Mouse (Mus musculus) stomach, embryonic 14.5 days (tissue): ENCODE measurements around the gene Ift172. TPM values are rescaled to one million over a fixed set of nuclear protein-coding genes. Genes with fewer than 3 reads are reported as not detected.

ENCODE experiments used
- ATAC-seq: fragments of 200-750 bp; cut with Nextera tagmentation; 2 replicates; pipeline ENCODE4 v1.8.0; 2017; ENCODE audit warnings: low read depth, moderate TSS enrichment; ENCODE audit not compliant: insufficient number of reproducible peaks, insufficient read depth, low FRiP score
- H3K27ac ChIP-seq: fragments of 300-500 bp; sonication (generic); 2 replicates; pipeline ENCODE4 v1.5.1; 2014; ENCODE audit warnings: mild to moderate bottlenecking, low read length, moderate library complexity, mixed read lengths
- H3K27me3 ChIP-seq: fragments of 300-500 bp; sonication (generic); 2 replicates; pipeline ENCODE4 v1.6.1; 2014; ENCODE audit warnings: low read length, control low read depth, mixed read lengths; ENCODE audit not compliant: control insufficient read depth, insufficient read depth
- H3K36me3 ChIP-seq: fragments of 300-500 bp; sonication (generic); 2 replicates; pipeline ENCODE4 v1.6.1; 2014; ENCODE audit warnings: mild to moderate bottlenecking, control low read depth, low read length, moderate library complexity, mixed read lengths; ENCODE audit not compliant: control insufficient read depth, insufficient read depth
- H3K4me1 ChIP-seq: fragments of 300-500 bp; sonication (generic); 2 replicates; pipeline ENCODE4 v1.6.1; 2014; ENCODE audit warnings: low read length, control low read depth, mixed read lengths; ENCODE audit not compliant: control insufficient read depth, insufficient read depth
- H3K4me2 ChIP-seq: fragments of 300-500 bp; sonication (generic); replicated peaks from 2 replicates; pipeline ENCODE4 v1.6.1; 2014; ENCODE audit warnings: low read depth, low read length, control low read depth
- H3K4me3 ChIP-seq: fragments of 300-500 bp; sonication (generic); 2 replicates; pipeline ENCODE4 v1.5.1; 2014; ENCODE audit warnings: low read depth, low read length, control low read depth
- H3K9ac ChIP-seq: fragments of 300-500 bp; sonication (generic); replicated peaks from 2 replicates; pipeline ENCODE4 v1.6.1; 2014; ENCODE audit warnings: low read depth, mild to moderate bottlenecking, control low read depth, low read length, moderate library complexity, mixed read lengths
- H3K9me3 ChIP-seq: fragments of 300-500 bp; sonication (generic); 2 replicates; pipeline ENCODE4 v1.6.1; 2016; ENCODE audit warnings: low read depth, low read length, control low read depth; ENCODE audit not compliant: control insufficient read depth
- WGBS: fragments of 180-500 bp; shearing (Covaris S2); extraction: QIAGEN DNeasy Blood & Tissue Kit; methylation state at CpG from one replicate; pipeline ENCODE4 v1.1.7; 2014; 5-methylcytosine and 5-hydroxymethylcytosine counted together
- polyA plus RNA-seq: library from polyadenylated mRNA; unstranded; fragments of >200 nt; fragmentation: Nextera tagmentation; extraction: Ambion mirVana; gene quantifications from 2 replicates; pipeline ENCODE4 v1.2.1, GENCODE M21; 2014

Ift172 gene
- polyA plus RNA-seq, 1 experiment from 2014 or later: 35.5 TPM

DNA sequence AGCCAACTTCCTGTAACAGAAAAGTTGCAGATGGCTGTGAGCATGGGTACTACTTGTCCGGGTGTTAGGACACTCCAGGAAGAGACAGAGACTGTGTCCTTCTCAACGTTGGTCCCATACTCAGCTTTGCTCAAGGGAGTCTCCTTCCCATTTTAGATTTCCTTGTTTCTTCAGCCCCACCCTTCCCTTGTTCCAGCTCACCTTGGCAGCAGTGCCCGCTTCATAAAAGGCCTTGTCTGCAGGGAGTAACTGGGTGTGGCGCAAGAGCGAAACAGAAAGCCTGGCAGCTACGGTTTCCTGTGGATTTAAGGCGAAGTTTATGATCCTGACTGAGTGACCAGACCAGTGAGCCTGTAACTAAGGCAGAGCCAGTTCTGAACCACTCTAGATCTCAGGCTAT is 36.5 kb downstream of the Ift172 start:
- 69% methylated on average over 7 of the region's 7 CpGs for WGBS
- Histone ChIP-seq H3K27me3 (no peaks in the 10 kb centered on the region), H3K4me3 (no peak overlapping the region), H3K4me1 (peaks cover 9% of the 10 kb centered on the region; the same call in 1 of the 2 replicates), H3K9ac (no peak overlapping the region), H3K9me3 (no peaks in the 10 kb centered on the region), H3K36me3 (peaks cover 48% of the 10 kb centered on the region), H3K4me2 (no peak overlapping the region), H3K27ac (peak overlapping the region; percentile 62; the same call in 1 of the 2 replicates)
- peak; percentile 24; the same call in 1 of the 2 replicates for ATAC-seq

DNA sequence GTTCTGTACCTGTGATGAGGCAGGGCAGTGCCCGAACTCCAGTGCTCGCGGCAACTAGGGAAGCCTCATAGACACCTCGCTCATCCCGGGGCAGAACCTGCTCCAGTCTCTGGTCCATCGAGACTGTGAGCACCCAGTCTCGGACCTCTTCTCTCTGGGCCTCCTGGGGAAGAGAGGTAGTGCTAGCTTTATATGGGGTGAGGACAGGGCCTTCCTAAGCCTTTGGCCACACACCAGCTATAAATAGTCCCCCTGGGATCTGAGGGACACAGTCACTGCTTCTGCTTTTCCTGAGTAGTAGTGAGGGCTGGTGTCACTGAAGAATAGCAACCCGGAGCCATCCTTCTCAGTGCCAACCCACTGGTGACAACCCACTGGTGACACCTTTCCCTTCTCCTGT is 37.1 kb downstream of the Ift172 start:
- peaks cover 46% of the 10 kb centered on the region for H3K36me3 ChIP-seq
- no peaks in the 10 kb centered on the region for H3K9me3 ChIP-seq
- peak overlapping the region; percentile 62; the same call in 1 of the 2 replicates for H3K27ac ChIP-seq
- H3K4me2 ChIP-seq: 0 out of 2 replicates have a peak overlapping the region, but pooled peaks have one; percentile 44
- H3K27me3 ChIP-seq: no peaks in the 10 kb centered on the region
- H3K9ac ChIP-seq: no peak overlapping the region
- WGBS: 96% methylated on average over 8 of the region's 8 CpGs
- ATAC-seq: no peak
- peaks cover 9% of the 10 kb centered on the region; the same call in 1 of the 2 replicates for H3K4me1 ChIP-seq
- no peak overlapping the region for H3K4me3 ChIP-seq

DNA sequence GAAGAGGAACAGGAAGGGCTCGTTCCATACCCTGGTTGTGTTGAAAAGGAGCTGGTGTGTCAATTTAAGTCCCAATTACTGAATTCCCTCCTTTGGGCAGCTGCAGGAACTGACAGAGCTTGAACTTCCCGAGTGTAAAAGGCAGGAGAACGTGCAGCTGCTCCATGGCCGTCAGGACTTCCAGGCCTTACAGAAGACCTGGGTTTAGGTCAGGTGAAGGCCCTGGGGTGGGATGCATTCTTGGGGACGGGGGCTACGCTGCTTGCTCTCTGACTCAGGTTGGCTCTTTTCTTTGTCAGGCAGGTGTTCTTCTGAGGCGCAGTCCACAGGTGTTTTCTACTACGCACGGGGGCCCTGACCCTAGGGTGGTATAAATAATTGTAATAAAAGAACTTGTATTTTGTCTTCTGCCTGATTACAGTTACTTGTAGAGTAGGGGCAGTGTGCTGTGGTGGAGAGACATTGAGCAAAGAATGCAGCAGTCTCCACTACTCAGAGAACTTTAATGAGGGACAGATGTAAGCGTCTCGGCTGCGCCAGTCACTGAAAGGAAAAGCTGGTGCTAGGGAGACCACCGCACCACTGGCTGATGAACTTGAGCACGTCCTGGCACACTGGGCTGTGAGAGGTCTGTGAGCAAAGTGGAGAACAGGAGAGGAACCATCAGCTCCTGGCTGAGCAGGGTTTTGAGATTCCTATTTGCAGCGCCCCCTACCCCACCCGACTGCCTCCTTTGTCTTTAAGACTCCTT is 37.9 kb downstream of the Ift172 start:
- H3K27ac ChIP-seq: peak overlapping the region; percentile 11; the same call in 1 of the 2 replicates
- peaks cover 50% of the 10 kb centered on the region for H3K36me3 ChIP-seq
- ATAC-seq: no peak
- 71% methylated on average over 16 of the region's 16 CpGs for WGBS
- peak overlapping the region; percentile 35 for H3K4me3 ChIP-seq
- peaks cover 9% of the 10 kb centered on the region; the same call in 1 of the 2 replicates for H3K4me1 ChIP-seq
- peak overlapping the region; percentile 44 for H3K4me2 ChIP-seq
- H3K9ac ChIP-seq: no peak overlapping the region; the same call in 1 of the 2 replicates
- no peaks in the 10 kb centered on the region for H3K27me3 ChIP-seq
- no peaks in the 10 kb centered on the region for H3K9me3 ChIP-seq

DNA sequence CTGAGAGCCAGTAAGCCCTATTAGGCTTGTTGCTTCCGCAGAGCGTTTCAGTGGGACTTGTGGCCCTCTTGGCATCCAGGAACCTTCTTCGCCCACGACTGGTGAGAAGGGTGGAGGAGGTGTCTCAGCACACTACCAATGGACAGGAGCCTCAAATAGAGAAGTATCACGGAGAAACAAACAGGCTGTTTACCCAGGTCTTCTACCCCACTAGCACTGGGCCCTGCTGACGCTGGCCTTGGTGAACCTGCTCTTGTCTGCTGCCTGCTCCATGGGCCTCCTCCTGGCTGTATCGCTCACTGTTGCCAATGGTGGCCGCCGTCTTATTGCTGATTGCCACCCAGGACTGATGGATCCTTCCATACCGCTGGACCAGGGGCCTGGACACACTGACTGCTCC is 38.8 kb downstream of the Ift172 start:
- H3K9me3 ChIP-seq: no peaks in the 10 kb centered on the region
- H3K27me3 ChIP-seq: no peaks in the 10 kb centered on the region
- peaks cover 9% of the 10 kb centered on the region; the same call in 1 of the 2 replicates for H3K4me1 ChIP-seq
- peak; percentile 15; the same call in 1 of the 2 replicates for ATAC-seq
- peak overlapping the region; percentile 35 for H3K4me3 ChIP-seq
- peaks cover 56% of the 10 kb centered on the region for H3K36me3 ChIP-seq
- 39% methylated on average over 9 of the region's 10 CpGs for WGBS
- H3K4me2 ChIP-seq: peak overlapping the region; percentile 44
- H3K27ac ChIP-seq: peak overlapping the region; percentile 80
- H3K9ac ChIP-seq: peak overlapping the region; percentile 52

DNA sequence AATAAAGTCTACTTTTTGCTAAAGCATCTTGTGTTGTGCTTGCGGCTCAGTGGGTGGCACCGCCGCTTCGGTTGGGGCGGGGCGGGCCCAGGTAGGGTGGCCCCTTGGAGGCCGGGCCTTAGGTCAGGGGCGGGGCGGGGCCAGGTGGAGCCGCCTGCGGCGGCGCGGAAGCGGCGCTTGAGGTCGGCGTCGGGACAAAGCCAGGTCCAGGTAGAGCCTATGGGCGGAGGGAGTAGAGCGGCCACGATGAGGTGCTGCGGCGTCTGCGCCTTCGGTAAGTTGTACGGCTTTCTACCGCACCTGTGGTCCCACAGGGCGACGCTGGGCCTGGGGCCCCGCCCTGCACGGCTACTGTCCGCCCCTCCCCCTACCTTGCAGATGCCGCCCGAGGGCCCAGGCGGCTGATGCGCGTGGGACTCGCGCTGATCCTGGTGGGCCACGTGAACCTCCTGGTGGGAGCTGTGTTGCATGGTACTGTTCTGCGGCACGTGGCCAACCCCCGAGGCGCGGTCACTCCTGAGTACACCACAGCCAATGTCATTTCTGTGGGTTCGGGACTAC is 39.3 kb downstream of the Ift172 start, which contains the start of gene Krtcap3:
Gene Krtcap3, plus strand, starts transcription at position 151 of the 561 bp plus-strand sequence.
- no peaks in the 10 kb centered on the region for H3K27me3 ChIP-seq
- peak within 1 kb of the TSS; percentile 52 for H3K9ac ChIP-seq
- H3K4me3 ChIP-seq: peak within 1 kb of the TSS; percentile 35
- H3K9me3 ChIP-seq: no peaks in the 10 kb centered on the region
- WGBS: 14% methylated on average over 40 of the region's 47 CpGs
- H3K4me2 ChIP-seq: peak within 1 kb of the TSS; percentile 44
- peaks cover 58% of the 10 kb centered on the region for H3K36me3 ChIP-seq
- H3K4me1 ChIP-seq: peaks cover 9% of the 10 kb centered on the region; the same call in 1 of the 2 replicates
- peak within 1 kb of the TSS; percentile 80 for H3K27ac ChIP-seq
- ATAC-seq: peak; percentile 88

DNA sequence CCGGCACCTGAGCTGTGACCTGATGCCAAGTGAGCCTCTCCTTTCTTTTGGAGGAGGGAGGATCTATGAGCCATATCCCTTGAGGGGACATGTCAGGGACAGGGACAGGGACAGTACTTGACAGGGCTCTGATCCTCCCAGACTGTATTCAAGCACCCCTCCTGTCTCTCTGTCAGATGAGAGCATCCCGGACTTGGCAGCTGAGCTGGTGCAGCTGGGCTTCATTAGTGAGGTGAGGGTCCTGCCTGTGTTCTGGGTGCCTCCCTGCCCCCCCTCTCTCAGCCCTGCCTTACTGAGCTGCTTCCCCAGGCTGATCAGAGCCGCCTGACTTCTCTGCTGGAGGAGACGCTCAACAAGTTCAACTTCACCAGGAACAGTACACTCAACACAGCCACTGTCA is 40.2 kb downstream of the Ift172 start:
- no peak overlapping the region for H3K27ac ChIP-seq
- peaks cover 63% of the 10 kb centered on the region for H3K36me3 ChIP-seq
- no peak overlapping the region for H3K4me2 ChIP-seq
- no peak for ATAC-seq
- WGBS: 57% methylated on average over 4 of the region's 4 CpGs
- no peaks in the 10 kb centered on the region for H3K27me3 ChIP-seq
- no peak overlapping the region for H3K9ac ChIP-seq
- no peaks in the 10 kb centered on the region for H3K9me3 ChIP-seq
- peaks cover 9% of the 10 kb centered on the region; the same call in 1 of the 2 replicates for H3K4me1 ChIP-seq
- no peak overlapping the region for H3K4me3 ChIP-seq

DNA sequence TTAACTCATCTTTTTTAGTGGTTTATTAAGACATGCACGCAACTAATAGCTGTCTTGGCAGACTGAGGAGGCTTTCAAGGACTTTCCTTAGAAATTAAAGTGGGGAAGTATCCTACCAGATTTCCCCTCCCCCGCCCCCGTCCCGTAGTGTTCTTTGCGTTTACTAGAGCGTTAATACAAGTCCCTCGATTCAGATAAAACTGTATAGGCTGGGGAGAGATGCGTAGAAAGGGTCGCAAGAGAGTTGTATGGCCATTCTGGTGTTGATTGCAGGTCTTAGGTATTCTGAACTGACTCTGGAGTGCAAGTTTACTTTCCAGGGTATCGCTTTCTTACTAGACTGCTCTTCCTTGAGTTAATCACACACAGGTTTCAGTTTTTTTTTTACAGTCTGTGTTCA is 48.7 kb downstream of the Ift172 start:
- H3K4me2 ChIP-seq: peak overlapping the region; percentile 71
- no peak overlapping the region for H3K27ac ChIP-seq
- H3K27me3 ChIP-seq: no peaks in the 10 kb centered on the region
- no peaks in the 10 kb centered on the region for H3K9me3 ChIP-seq
- peaks cover 36% of the 10 kb centered on the region for H3K36me3 ChIP-seq
- ATAC-seq: no peak
- H3K4me1 ChIP-seq: peaks cover 5% of the 10 kb centered on the region; the same call in 1 of the 2 replicates
- H3K9ac ChIP-seq: peak overlapping the region; percentile 0; the same call in 1 of the 2 replicates
- peak overlapping the region; percentile 91 for H3K4me3 ChIP-seq
- WGBS: 23% methylated on average over 10 of the region's 10 CpGs

DNA sequence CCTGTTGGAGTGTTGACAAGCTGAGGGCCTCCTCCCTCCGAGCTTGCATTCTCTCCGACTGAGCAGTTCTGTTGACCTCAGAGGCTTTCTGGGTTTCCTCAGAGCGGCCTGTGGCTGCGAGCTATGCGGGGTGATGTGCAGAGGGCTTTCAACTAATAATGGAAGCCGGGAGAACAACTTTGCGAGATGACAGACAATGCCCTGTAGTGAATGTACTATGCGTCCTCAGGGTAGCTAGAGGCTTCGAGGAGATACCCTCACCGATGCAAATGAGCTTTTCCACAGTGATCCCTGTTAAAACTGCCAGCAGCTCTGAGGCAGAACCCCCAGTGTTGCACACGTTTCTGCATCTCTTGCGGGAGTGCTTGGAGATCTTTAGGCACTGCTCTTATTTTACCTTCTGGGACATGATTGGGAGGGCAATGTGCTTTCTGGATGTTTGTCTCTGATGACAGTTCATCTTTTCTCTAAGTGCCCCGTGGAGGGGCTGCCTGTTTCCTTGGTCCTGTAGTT is 49.3 kb downstream of the Ift172 start:
- peak overlapping the region; percentile 99 for H3K9ac ChIP-seq
- WGBS: 1% methylated on average over 13 of the region's 13 CpGs
- peaks cover 30% of the 10 kb centered on the region for H3K36me3 ChIP-seq
- H3K27me3 ChIP-seq: no peaks in the 10 kb centered on the region
- peak overlapping the region; percentile 98 for H3K27ac ChIP-seq
- no peaks in the 10 kb centered on the region for H3K9me3 ChIP-seq
- H3K4me3 ChIP-seq: peak overlapping the region; percentile 91
- ATAC-seq: no peak
- H3K4me2 ChIP-seq: peak overlapping the region; percentile 71
- peaks cover 5% of the 10 kb centered on the region; the same call in 1 of the 2 replicates for H3K4me1 ChIP-seq
